Mouse (Mus musculus): ENCODE measurements around the gene Abi3.

DNA sequence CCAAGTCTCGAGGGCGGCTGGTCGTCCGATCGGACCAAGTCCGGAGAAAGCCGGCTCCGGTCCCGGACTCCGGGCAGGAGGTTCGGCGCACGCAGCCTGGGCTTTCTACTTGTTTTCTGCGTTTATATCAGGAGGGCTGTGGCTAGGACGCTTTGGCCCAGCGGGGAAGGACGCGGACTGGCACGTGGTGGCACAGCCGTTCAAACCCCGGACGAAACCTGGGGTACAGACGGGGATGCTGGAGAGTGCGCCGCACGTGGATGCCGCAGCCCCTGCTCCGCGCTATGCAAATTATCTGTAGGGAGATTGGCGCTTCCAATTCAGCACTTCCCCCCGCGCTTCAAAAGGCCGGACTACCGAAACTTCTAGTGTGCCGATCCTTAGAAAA lies 17.2 kb upstream of the Abi3 start:
- TF ChIP-seq POLR2A (IDR thresholded peaks at IDR 0.05; ENCODE audit: low read depth, low read length) (no peak; the same call in 1 of the 2 replicates), CTCF (IDR thresholded peaks at IDR 0.05; ENCODE audit: borderline replicate concordance, insufficient read depth, low read length) (no peak)
